Mouse (Mus musculus) adrenal gland, adult 18-20 months (tissue): ENCODE measurements around the gene Atg4d. TPM values are rescaled to one million over a fixed set of nuclear protein-coding genes. Genes with fewer than 3 reads are reported as not detected.
"Not testable (repeated sequence)": the region's sequence is repeated elsewhere in the genome, so short reads cannot be mapped to it uniquely, and the experiment has no call there.

ENCODE experiments used
- DNase-seq, 2 experiments: peaks; one replicate each; pipeline ENCODE4 v3.0.0; 2021 to 2022; ENCODE audit warnings: low spot score in 2 of 2
- long read RNA-seq, 2 experiments: library from polyadenylated mRNA; stranded (forward); transcript quantifications; one replicate each; pipeline ENCODE4 v2.0.0; 2021
- total RNA-seq, 2 experiments: library from RNA; stranded (reverse); gene quantifications; 1 replicate in 1 of 2; 2 replicates in 1 of 2; pipeline ENCODE4 v1.2.3; 2021

The Atg4d gene
- 10 to 100 TPM; 39.9 to 52.6 TPM for total RNA-seq
- long read RNA-seq, experiment 1, full-length matches to known transcripts = 76 of 91 reads
- long read RNA-seq, experiment 1, partial matches to known transcripts = 2 of 91 reads
- long read RNA-seq, experiment 1, other reads (novel, unspliced or antisense) = 13 of 91 reads
- long read RNA-seq, experiment 2, full-length matches to known transcripts = 114 of 155 reads
- long read RNA-seq, experiment 2, partial matches to known transcripts = 13 of 155 reads
- long read RNA-seq, experiment 2, other reads (novel, unspliced or antisense) = 28 of 155 reads

- peak; percentile 97 for DNase-seq
Observed at GRCm38 (mm10) chr9:21265000-21265561, at the start of gene Atg4d. Gene Atg4d (plus strand): TSS chr9:21265293.

- no peak for DNase-seq
Observed at GRCm38 (mm10) chr9:21216050-21216841, 48.8 kb upstream of the Atg4d start.

- no peak for DNase-seq
Observed at GRCm38 (mm10) chr9:21219820-21220219, 45.3 kb upstream of the Atg4d start.

- peak; percentile 94 to 95 for DNase-seq
Observed at GRCm38 (mm10) chr9:21220490-21221382, 44.4 kb upstream of the Atg4d start.

- no peak for DNase-seq
Observed at GRCm38 (mm10) chr9:21221383-21221929, 43.6 kb upstream of the Atg4d start.

GRCm38 (mm10) chr9:21223490-21223889 is 41.6 kb upstream of the Atg4d start:
- DNase-seq = not testable (repeated sequence)

- no peak for DNase-seq
Observed at GRCm38 (mm10) chr9:21223906-21224305, 41.2 kb upstream of the Atg4d start.

GRCm38 (mm10) chr9:21224576-21225414 is 40.3 kb upstream of the Atg4d start:
- DNase-seq = peak in 1 of 2 experiments; percentile 61

- no peak for DNase-seq
Observed at GRCm38 (mm10) chr9:21225415-21225758, 39.7 kb upstream of the Atg4d start.

- DNase-seq = no peak
Observed at GRCm38 (mm10) chr9:21227342-21227741, 37.8 kb upstream of the Atg4d start.

GRCm38 (mm10) chr9:21231551-21231950 is 33.5 kb upstream of the Atg4d start:
- no peak for DNase-seq

GRCm38 (mm10) chr9:21232867-21233266 is 32.2 kb upstream of the Atg4d start:
- no peak for DNase-seq

- no peak for DNase-seq
Observed at GRCm38 (mm10) chr9:21233366-21233765, 31.7 kb upstream of the Atg4d start.

GRCm38 (mm10) chr9:21233805-21234204 is 31.3 kb upstream of the Atg4d start:
- DNase-seq = no peak

- DNase-seq = no peak
Observed at GRCm38 (mm10) chr9:21235341-21235740, 29.8 kb upstream of the Atg4d start.

GRCm38 (mm10) chr9:21236991-21237367 is 28.1 kb upstream of the Atg4d start:
- no peak for DNase-seq

GRCm38 (mm10) chr9:21237368-21238003 is 27.6 kb upstream of the Atg4d start:
- DNase-seq = peak in 1 of 2 experiments; percentile 27

- peak in 1 of 2 experiments; percentile 14 for DNase-seq
Observed at GRCm38 (mm10) chr9:21238004-21238732, 26.9 kb upstream of the Atg4d start.
